Mouse (Mus musculus) embryonic facial prominence, embryonic 14.5 days (tissue): ENCODE measurements around the gene Plekhh3. TPM values are rescaled to one million over a fixed set of nuclear protein-coding genes. Genes with fewer than 3 reads are reported as not detected.

Experiments
- ATAC-seq: fragments of 200-750 bp; cut with Nextera tagmentation; 2 replicates; pipeline ENCODE4 v1.8.0; 2017; ENCODE audit warnings: low read depth, moderate number of reproducible peaks, moderate TSS enrichment
- DNase-seq: peaks from one replicate; pipeline ENCODE4 v3.0.0-alpha.2; 2015; ENCODE audit warnings: low spot score
- H3K27ac ChIP-seq: fragments of 300-500 bp; sonication (generic); replicated peaks from 2 replicates; pipeline ENCODE4 v1.5.1; 2014; ENCODE audit warnings: low read depth, mild to moderate bottlenecking, low read length, moderate library complexity
- H3K27me3 ChIP-seq: fragments of 300-500 bp; sonication (generic); replicated peaks from 2 replicates; pipeline ENCODE4 v1.6.1; 2014; ENCODE audit warnings: low read length; ENCODE audit not compliant: control insufficient read depth, insufficient read depth
- H3K36me3 ChIP-seq: fragments of 300-500 bp; sonication (generic); 2 replicates; pipeline ENCODE4 v1.6.1; 2014; ENCODE audit warnings: low read length, mixed read lengths; ENCODE audit not compliant: control insufficient read depth, insufficient read depth
- H3K4me1 ChIP-seq: fragments of 300-500 bp; sonication (generic); 2 replicates; pipeline ENCODE4 v1.6.1; 2014; ENCODE audit warnings: antibody characterized with exemption, low read length; ENCODE audit not compliant: control insufficient read depth, insufficient read depth
- H3K4me2 ChIP-seq: fragments of 300-500 bp; sonication (generic); 2 replicates; pipeline ENCODE4 v1.6.1; 2014; ENCODE audit warnings: low read depth, mild to moderate bottlenecking, low read length, moderate library complexity, mixed read lengths
- H3K4me3 ChIP-seq: fragments of 300-500 bp; sonication (generic); 2 replicates; pipeline ENCODE4 v1.5.1; 2014; ENCODE audit warnings: low read depth, mild to moderate bottlenecking, low read length
- H3K9ac ChIP-seq: fragments of 300-500 bp; sonication (generic); 2 replicates; pipeline ENCODE4 v1.6.1; 2014; ENCODE audit warnings: low read depth, mild to moderate bottlenecking, low read length, moderate library complexity, mixed read lengths
- H3K9me3 ChIP-seq: fragments of 300-500 bp; sonication (generic); 2 replicates; pipeline ENCODE4 v1.6.1; 2016; ENCODE audit warnings: low read length; ENCODE audit not compliant: control insufficient read depth
- WGBS: fragments of 180-500 bp; shearing (Covaris S2); extraction: QIAGEN DNeasy Blood & Tissue Kit; methylation state at CpG from one replicate; pipeline ENCODE4 v1.1.7; 2014; 5-methylcytosine and 5-hydroxymethylcytosine counted together
- microRNA-seq: library from miRNA; unstranded; fragments of <30 nt; microRNA quantifications from one replicate; pipeline ENCODE4, GENCODE M21; 2016; ENCODE audit warnings: borderline number of aligned reads
- polyA plus RNA-seq: library from polyadenylated mRNA; unstranded; fragments of >200 nt; fragmentation: Nextera tagmentation; extraction: Ambion mirVana; gene quantifications from 2 replicates; pipeline ENCODE4 v1.2.1, GENCODE M21; 2014

The Plekhh3 gene
- polyA plus RNA-seq, 1 experiment from 2014 or later: 17.7 TPM

GRCm38 (mm10) chr11:101118105-101118504 is 53.0 kb downstream of the Plekhh3 start:
- Histone ChIP-seq H3K4me3 (peak overlapping the region; percentile 91), H3K27ac (no peak overlapping the region), H3K4me2 (peak overlapping the region; percentile 91), H3K27me3 (no peaks in the 10 kb centered on the region), H3K9me3 (no peaks in the 10 kb centered on the region), H3K4me1 (peaks cover 18% of the 10 kb centered on the region), H3K9ac (peak overlapping the region; percentile 86), H3K36me3 (peaks cover 18% of the 10 kb centered on the region; the same call in 1 of the 2 replicates)
- DNase-seq (no peak), ATAC-seq (no peak)
- 39% methylated on average over 4 of the region's 4 CpGs for WGBS

- no peaks in the 10 kb centered on the region for H3K9me3 ChIP-seq
- H3K4me2 ChIP-seq: no peak overlapping the region
- peak; percentile 32 for DNase-seq
- H3K4me3 ChIP-seq: no peak overlapping the region
- peaks cover 12% of the 10 kb centered on the region for H3K4me1 ChIP-seq
- ATAC-seq: no peak
- no peaks in the 10 kb centered on the region for H3K27me3 ChIP-seq
- 0 out of 2 replicates have a peak overlapping the region, but pooled peaks have one; percentile 18 for H3K27ac ChIP-seq
- 75% methylated on average over 2 of the region's 2 CpGs for WGBS
- H3K9ac ChIP-seq: no peak overlapping the region
- H3K36me3 ChIP-seq: peaks cover 7% of the 10 kb centered on the region; the same call in 1 of the 2 replicates
These were observed 55.6 kb downstream of the Plekhh3 start for GRCm38 (mm10) chr11:101115564-101115963.

Small RNA genes within 50 kb of the gene (microRNA-seq; reads per million reads assigned to microRNA genes)
- gene Gm27626: not detected

Other genes with a start within 250 kb of the Plekhh3 start
- gene Stat3, start 231.8 kb downstream of the Plekhh3 start, polyA plus RNA-seq: 71.4 and 82.9 TPM in 2 replicates
- 145 and 160 TPM in 2 replicates for gene Cavin1, start 200.5 kb downstream of the Plekhh3 start, polyA plus RNA-seq
- gene Atp6v0a1, start 161.9 kb downstream of the Plekhh3 start, polyA plus RNA-seq: 35.0 and 37.9 TPM in 2 replicates
- 13.9 and 14.4 TPM in 2 replicates for gene Naglu, start 101.3 kb downstream of the Plekhh3 start, polyA plus RNA-seq
- not detected in 2 replicates for gene Hsd17b1, start 92.9 kb downstream of the Plekhh3 start, polyA plus RNA-seq
- gene Coasy, start 88.8 kb downstream of the Plekhh3 start, polyA plus RNA-seq: 39.1 and 40.5 TPM in 2 replicates
- gene Mlx, start 84.1 kb downstream of the Plekhh3 start, polyA plus RNA-seq: 45.8 and 55.2 TPM in 2 replicates
- 27.2 and 34.4 TPM in 2 replicates for gene Psmc3ip, start 75.9 kb downstream of the Plekhh3 start, polyA plus RNA-seq
- gene Retreg3, start 51.5 kb downstream of the Plekhh3 start, polyA plus RNA-seq: 10.4 and 12.1 TPM in 2 replicates
- gene Tubg1, start 51.4 kb downstream of the Plekhh3 start, polyA plus RNA-seq: 55.7 and 60.2 TPM in 2 replicates
- gene Tubg2, start 15.4 kb downstream of the Plekhh3 start, polyA plus RNA-seq: 6.6 and 8.4 TPM in 2 replicates
- 1.6 and 1.9 TPM in 2 replicates for gene Cntnap1, start 828 bp downstream of the Plekhh3 start, polyA plus RNA-seq
- gene Ccr10, start 4.1 kb upstream of the Plekhh3 start, polyA plus RNA-seq: 0.28 TPM in 1 of 2 replicates, not detected in the other
- gene Ezh1, start 55.1 kb upstream of the Plekhh3 start, polyA plus RNA-seq: 14.8 and 15.5 TPM in 2 replicates
- 128 and 154 TPM in 2 replicates for gene Ramp2, start 74.7 kb upstream of the Plekhh3 start, polyA plus RNA-seq
- 111 and 116 TPM in 2 replicates for gene Vps25, start 82.4 kb upstream of the Plekhh3 start, polyA plus RNA-seq
- 10.7 and 11.9 TPM in 2 replicates for gene Wnk4, start 89.2 kb upstream of the Plekhh3 start, polyA plus RNA-seq
- gene Cntd1, start 107.7 kb upstream of the Plekhh3 start, polyA plus RNA-seq: 0.90 and 1.6 TPM in 2 replicates
- 180 and 181 TPM in 2 replicates for gene Coa3, start 107.8 kb upstream of the Plekhh3 start, polyA plus RNA-seq
- gene Becn1, start 130.9 kb upstream of the Plekhh3 start, polyA plus RNA-seq: 134 and 139 TPM in 2 replicates
- 98.0 and 106 TPM in 2 replicates for gene Psme3, start 144.9 kb upstream of the Plekhh3 start, polyA plus RNA-seq
- gene Aoc2, start 153.7 kb upstream of the Plekhh3 start, polyA plus RNA-seq: 0.75 and 0.82 TPM in 2 replicates
- 2.0 and 2.4 TPM in 2 replicates for gene Aoc3, start 159.3 kb upstream of the Plekhh3 start, polyA plus RNA-seq
- gene G6pc, start 196.2 kb upstream of the Plekhh3 start, polyA plus RNA-seq: not detected in 2 replicates
- 43.4 and 59.3 TPM in 2 replicates for gene Aarsd1, start 246.3 kb upstream of the Plekhh3 start, polyA plus RNA-seq